Mouse (Mus musculus) layer of hippocampus, adult 18-20 months (tissue): Measurements from ENCODE around the gene Filip1. TPM values are rescaled to one million over a fixed set of nuclear protein-coding genes. Genes with fewer than 3 reads are reported as not detected.

Source experiments
- DNase-seq, 2 experiments: peaks; one replicate each; pipeline ENCODE4 v3.0.0; 2022; ENCODE audit warnings: low spot score in 2 of 2
- total RNA-seq, 2 experiments: library from RNA; stranded (reverse); gene quantifications; 2 replicates each; pipeline ENCODE4 v1.2.3; 2021

Gene Filip1
- total RNA-seq, 2 experiments from 2014 or later: 10.6 to 13.1 TPM

DNA sequence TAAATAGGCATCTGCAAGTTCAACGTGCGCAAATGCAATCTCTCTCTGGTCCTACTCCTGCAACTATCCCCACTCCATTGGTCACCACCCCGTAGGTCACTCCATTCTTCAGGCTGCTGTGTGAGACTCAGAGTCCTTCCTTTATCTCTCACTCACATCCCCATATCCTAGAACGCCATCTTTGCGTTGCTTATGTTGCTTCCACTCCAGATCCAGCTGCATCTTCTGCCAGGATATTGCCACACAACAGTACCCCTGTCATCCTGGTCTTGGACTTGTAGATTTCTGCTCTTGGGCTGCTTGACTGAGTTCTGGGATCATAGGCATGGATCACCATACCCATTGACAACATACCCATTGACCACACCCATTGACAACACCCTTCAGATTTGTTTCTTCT, 62.0 kb downstream of the Filip1 start:
- DNase-seq: no peak

DNA sequence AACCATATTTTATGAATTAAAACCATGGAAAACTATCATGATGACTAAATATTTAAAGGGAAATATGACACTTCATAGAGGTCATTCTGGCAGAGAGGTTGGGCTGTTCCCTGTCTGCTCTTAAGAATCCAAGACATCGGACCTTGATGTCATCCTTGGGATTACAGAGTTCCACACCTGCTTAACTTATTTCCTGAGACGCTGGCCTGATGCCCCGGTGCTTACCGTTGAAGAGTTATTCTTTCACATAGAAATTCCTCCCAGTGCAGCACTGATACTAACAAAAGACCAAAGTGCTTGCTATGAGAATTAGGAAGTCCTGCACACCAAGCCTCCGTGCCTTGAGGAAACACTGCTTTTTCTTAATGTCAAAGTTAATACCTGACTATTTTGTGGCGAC, 62.6 kb downstream of the Filip1 start:
- no peak for DNase-seq

DNA sequence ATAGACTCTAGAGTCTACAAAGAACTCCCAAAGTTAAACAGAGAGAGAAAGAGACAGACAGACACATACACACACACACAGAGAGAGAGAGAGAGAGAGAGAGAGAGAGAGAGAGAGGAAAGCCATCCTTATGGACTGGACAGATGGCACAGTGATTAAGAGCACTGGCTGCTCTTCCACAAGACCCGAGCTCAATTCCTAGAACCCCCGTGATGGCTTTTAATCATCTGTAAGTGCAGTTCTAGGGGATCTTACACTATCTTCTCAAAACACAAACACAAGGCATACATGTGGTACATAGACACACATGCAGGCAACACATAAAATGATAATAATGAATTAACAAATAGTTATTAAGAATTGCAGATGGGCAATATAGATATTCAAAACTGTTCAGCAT, 64.3 kb downstream of the Filip1 start:
- DNase-seq: no peak

GRCm38 (mm10) chr9:79947973-79948372, 64.7 kb downstream of the Filip1 start:
- no peak for DNase-seq

DNA sequence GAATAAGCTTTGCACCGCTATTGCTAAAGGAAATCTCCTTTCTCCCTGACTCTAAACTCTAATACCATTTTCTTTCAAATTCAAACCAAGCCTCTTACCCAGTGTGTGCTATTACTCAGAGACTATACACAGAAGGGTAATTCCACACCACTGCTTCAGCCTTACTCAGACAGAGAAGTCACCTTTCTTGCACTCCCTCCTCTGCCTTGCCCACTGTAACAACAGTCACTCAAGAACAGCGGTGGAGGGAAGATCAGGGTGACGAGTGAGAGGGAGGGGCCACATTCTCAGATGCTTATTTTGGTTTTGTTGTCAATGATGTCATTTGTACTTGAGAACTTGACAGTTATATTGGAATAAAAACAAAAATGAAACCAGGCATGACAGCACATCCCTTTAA, 65.2 kb downstream of the Filip1 start:
- DNase-seq: no peak

- DNase-seq: no peak
These were observed 67.8 kb downstream of the Filip1 start for GRCm38 (mm10) chr9:79944872-79945271.

DNA sequence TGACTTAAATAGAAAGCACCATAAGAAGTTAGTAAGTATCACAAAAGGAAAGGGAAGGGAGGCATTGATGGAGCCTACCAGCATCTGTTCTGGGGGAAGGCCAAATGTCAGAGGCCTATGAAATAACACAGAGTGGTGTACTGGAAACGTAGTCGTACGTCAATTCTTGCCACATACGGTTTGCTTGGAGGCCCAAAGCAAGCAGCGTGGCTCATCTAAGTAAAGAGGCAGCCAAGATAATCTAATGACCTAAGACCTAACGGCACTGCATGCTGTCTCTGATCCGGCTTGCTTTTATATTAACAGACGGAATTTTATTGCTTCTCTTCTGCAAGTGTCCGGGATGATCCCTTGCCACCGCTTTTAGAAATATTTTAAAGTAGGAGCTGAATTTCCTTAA, 68.7 kb downstream of the Filip1 start:
- no peak for DNase-seq

- DNase-seq: no peak
These were observed 74.0 kb downstream of the Filip1 start for GRCm38 (mm10) chr9:79938416-79939206.

DNA sequence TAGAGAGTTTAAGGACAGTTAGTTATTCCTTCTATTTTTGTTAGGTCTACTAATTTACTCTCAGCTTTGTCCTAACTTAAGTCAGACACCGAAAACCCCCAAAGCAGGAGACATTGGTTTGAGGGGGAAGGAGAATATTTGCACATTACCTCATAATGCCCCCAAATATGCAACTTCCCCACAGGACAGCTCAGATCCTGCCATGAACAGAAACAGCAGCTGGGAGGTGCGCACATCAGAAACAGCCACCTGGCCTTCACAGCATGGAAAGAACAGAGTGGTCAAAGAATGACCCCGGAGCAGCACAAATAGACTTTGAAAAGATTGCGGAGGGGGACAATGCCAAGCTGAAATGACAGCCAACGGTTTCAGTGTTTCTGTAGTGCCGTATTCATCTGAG, 75.1 kb downstream of the Filip1 start:
- DNase-seq: no peak

DNA sequence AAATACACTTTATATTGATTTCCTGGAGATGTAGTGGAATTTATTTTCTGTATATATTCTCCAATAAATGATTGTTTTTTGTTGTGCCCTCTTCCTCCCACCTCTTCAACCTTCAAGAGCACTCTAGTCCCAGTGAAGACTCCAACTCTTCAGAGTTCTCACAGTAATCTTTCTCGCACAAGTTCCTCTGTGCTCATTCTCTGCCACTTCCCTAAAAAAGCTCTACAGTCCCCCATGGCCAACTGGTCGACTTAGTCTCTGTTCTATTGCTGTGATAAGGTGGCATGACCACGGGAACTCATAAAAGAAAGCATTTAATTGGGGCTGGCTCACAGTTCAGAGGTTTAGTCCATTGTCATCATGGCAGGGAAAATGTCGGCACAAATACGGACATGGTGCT, 80.1 kb downstream of the Filip1 start:
- DNase-seq: no peak

DNA sequence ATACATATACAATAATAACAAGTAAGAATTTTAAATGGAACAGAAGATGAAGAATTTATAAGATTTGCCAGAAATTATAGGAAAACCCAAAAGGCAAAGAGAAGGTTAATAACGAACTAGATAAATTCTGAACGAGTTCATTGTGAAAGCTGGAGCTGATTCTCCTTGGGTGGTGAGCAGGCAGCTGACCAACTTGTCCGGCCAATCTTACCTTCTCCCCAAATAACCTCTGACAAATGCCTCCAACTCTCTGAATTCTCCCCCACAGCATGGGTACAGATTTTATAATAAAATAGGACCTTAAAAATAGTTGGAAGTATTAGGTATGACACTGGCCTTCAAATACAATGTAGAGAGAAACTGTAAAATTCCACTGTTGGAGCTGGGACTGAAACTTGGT, 84.6 kb downstream of the Filip1 start:
- DNase-seq: no peak

DNA sequence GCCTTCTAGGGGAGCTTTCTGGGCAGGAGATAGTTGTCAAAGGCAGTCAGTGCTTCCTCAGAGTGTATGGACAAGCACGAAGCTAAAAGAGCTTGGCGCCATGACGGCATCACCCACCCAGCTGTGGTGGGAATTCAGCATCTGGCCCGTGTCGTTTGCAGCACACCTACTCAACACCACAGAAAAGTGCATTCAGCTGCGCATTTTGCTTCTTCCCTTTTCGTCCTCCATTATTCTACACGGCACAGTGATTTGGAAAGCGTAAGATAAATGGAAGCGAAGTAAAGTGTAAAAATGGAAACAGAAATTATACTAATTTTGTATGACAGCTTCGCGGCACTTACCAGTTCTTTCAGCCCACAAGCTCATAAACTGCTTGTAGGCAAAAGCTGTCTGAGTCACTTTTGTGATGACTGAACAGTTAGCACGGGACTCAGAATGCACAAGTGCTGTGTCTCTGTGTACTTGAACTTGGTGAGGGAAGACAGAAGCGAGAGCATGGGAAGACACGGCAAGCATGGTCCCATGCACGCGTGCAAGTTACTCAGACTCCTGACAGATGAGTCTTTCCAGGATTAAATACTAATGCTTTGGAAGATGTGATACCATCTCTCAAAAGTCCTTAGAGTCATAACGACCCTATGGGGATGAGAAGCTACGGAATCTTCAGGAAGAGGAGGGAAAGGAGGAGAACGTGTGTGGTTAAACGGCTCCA, 85.3 kb downstream of the Filip1 start:
- peak in 1 of 2 experiments; percentile 19 for DNase-seq

DNA sequence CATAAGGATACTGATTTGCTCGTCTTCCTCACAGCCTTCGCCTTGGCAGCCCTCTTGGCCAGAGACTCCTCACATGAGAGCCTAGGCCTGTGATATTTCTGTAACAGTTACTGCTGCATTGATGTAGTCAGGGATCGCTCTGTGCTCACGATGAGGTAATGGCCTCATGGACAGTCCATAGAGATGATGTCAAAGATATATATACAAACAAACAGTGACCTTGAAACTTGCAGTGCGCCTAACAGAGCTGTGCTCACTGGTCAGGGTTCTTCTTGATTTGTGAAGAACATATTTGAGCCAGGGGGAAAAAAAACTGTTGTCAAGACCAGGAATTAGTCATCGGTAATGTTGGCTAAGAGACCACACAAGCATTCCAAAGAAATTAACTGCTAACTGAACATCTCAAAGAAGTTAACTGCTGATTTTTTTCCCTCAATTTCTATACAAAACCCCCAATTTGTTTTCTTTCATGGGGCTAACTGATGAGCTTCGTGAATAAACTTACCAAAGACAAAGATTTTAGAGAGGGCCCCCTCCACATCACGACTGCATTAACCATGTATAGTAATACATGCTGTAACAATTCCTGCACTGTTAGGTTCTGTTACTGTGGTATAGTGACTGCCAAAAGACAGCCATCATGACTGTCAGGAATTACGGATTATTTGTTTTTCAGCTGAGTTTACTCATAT, 86.0 kb downstream of the Filip1 start:
- DNase-seq: no peak

DNA sequence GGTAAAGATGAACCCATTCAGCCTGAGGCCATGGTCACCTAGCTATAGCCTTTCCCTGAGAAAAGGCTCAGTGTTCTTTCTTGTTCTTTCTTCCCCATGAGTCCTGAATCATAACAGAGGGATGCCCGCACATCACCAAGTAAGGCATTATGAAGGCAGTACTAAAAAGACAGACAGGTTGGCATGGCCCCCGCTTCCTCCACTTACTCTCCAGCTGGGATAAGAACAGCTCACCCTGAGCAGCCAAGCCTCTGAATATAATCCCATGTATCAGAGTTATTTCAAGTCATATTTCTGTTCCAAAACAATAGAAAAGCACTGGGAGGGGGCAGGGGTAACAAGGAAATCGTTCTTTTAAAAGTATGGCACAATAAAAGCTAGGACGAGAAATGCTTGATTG, 86.7 kb downstream of the Filip1 start:
- DNase-seq: peak in 1 of 2 experiments; percentile 52

- DNase-seq: no peak
These were observed 89.4 kb downstream of the Filip1 start for GRCm38 (mm10) chr9:79923262-79923661.

- no peak for DNase-seq
These were observed 90.2 kb downstream of the Filip1 start for GRCm38 (mm10) chr9:79922493-79922760.

GRCm38 (mm10) chr9:79921701-79922492, 90.8 kb downstream of the Filip1 start:
- no peak for DNase-seq

DNA sequence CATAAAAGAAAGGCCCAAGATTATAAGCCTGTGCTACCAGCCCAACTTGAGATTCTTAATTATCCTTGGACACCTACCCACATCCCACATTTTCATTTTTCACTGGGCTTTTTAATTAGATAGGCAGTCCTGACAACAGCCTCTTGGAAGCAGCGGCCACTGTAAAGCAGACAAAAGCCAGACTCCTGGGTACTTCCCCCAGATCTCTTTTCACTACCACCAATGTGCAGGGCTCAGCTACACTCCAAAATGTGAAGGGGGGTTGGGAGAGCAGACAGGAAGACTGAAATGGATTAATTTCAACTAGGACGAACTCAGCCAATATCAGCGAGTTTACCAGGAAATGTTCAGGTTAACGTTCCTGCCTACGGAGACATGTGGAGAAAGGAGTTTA, 92.1 kb downstream of the Filip1 start:
- no peak for DNase-seq

DNA sequence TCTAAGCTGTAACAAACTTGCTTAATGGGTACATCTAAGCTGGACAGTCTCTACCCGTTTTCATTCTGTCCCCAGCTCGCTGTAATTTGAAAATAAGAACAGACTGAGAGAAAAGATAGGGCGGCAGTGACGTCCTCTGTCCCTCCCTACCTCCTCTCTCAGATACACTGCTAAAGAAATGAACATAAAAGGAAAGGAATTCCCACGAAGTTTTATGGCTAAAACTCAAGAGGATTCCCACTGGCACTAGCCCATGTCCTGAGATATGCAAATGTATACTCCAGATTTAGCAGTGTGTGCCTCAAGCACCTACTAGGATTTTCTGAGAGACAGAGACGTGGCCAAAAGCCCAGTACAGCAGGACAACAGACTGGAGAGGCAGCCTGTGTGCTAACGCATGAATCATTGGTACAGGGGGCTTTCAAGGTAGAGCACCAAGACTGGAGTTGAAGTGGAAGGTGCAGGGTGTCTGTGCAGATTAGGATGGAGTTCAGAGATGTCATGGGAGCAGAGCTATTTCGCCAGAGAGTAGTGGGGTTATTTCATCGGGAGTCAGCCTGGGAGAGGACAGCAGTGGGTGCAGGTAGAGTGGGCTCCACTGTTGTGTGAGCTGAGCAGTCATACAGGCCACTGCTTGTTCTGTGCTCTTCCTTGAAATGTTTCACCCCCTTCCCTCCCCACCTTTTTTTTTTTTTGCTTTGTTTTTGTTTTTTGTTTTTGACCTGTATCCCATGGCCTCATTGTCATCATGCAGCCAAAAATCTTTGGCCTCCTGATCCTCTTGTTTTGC, 92.7 kb downstream of the Filip1 start:
- DNase-seq: no peak

DNA sequence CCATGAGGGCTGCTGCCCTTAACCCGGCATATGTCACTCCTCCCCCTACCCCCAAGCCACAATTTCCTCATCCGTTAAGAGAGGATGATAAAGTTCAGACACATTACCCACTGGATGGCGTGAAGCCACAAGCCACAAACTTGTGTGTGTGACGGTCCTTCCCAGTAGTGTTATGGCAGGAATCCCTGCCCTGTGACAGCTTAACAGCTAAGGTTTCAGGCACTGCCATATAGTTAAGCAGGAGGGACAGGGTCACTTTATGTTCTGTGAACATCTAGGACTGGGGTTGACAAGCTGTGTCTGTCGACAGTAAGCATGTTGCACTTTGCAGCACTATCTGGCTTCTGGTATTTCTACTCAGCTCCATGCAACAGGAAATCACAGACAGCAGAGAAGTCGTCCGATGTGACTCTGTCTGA, 93.3 kb downstream of the Filip1 start:
- no peak for DNase-seq
